Mouse (Mus musculus) megakaryocyte, embryonic 14.5 days (primary cell): Measurements from ENCODE around the gene Olfr1217.

ENCODE experiments used
- FLI1 ChIP-seq: IDR thresholded peaks from 2 replicates; pipeline ENCODE4 v1.6.1; 2012; ENCODE audit warnings: low read length, inconsistent platforms, mixed read lengths
- GATA1 ChIP-seq: IDR thresholded peaks from 3 replicates; pipeline ENCODE4 v1.6.1; 2012; ENCODE audit warnings: mixed read lengths, low read length, inconsistent platforms, borderline replicate concordance

DNA sequence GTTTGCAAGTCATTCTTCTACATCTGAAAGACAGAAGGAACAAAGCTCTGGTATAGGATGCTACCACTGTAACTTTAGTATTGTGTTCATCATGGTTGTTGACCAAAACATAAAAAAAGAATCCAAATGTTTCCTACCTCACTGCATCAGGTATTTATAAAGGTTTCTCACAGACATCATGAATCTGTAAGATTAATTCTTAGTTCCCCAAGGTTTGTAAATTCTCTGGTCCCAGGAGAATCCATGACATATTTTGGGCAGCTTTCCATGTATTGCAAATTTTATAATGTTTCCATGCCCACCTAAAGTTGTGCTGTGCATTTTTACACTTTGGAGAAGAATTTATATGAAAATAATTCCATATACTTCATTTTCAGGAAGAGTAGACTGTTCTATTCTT is 29.2 kb upstream of the Olfr1217 start, which contains the start of gene Olfr1218:
- TF ChIP-seq GATA1 (no peak), FLI1 (no peak)
